Mouse (Mus musculus) kidney, adult 2 months (tissue): Measurements from ENCODE around the gene Tcp1.

ENCODE experiments used
- CTCF ChIP-seq: fragments of 200-500 bp; conservative IDR thresholded peaks from 2 replicates; pipeline ENCODE4 v1.5.1; 2011; ENCODE audit warnings: low read depth, mild to moderate bottlenecking, control low read depth, low read length, moderate library complexity, mixed read lengths; ENCODE audit not compliant: insufficient read depth, insufficient read length
- POLR2A ChIP-seq: fragments of 200-500 bp; IDR thresholded peaks from one replicate; pipeline ENCODE4 v1.6.1; 2011; ENCODE audit warnings: low read depth, low read length, control low read depth

DNA sequence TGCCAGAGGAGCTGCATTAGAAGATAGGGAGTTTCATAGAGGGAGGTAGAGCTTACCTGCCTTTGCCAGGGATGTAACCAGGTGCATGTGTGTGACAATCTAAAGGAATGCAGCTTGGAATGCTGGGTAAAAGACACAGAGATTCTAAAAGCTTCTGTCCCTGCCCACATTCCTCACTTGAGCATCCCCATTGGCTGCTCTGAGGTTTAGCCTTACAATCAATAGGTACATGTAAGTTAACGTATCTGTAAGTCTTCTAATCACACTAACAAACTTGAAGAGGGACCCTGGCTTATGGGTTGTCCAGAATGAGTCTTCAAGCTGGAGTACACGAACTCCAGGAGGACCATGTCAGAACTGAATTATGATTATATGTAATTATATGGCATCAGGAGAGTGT is 47.5 kb upstream of the Tcp1 start, which contains the start of gene Mas1:
- TF ChIP-seq POLR2A (no peak), CTCF (no peak)
